Mouse (Mus musculus): ENCODE results near the gene Ift122.

DNA sequence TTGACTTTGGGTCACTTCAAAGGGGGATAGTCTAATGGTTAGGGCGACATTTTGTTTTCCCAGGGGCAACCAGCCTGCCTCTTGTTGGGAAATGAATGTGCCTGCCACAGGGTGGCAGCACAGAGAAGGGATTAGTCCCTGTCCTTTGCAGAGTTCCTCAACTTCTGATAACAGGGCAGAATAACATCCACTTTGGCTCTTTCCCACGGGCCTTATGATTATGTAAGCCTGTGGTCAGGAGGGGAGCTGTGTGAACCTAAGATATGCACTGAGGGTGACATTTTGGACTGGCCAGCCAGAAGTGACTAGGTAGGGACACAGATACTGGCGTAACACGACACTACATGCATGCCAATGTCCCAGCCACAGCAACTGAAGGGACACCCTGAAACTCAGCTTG is 39.2 kb upstream of the Ift122 start:
- peak; percentile 54; the same call in 1 of the 2 replicates for TF ChIP-seq CTCF (IDR thresholded peaks at IDR 0.05; ENCODE audit: extremely low read depth, insufficient read depth, insufficient read length, insufficient replicate concordance)
- TF ChIP-seq POLR2A (IDR thresholded peaks at IDR 0.05; ENCODE audit: low read depth, low read length): no peak
